Mouse (Mus musculus) liver, embryonic 14.5 days (tissue): ENCODE measurements around the gene Cxcl14. TPM values are rescaled to one million over a fixed set of nuclear protein-coding genes. Genes with fewer than 3 reads are reported as not detected.

Experiments
- ATAC-seq: fragments of 200-750 bp; cut with Nextera tagmentation; 2 replicates; pipeline ENCODE4 v1.8.0; 2017; ENCODE audit warnings: moderate number of reproducible peaks, mild to moderate bottlenecking, moderate library complexity; ENCODE audit not compliant: insufficient read depth
- DNase-seq, 3 experiments: peaks; one replicate each; pipeline ENCODE4 v3.0.0-alpha.2; 2012 to 2013; ENCODE audit warnings: low read depth in 3 of 3, low spot score in 3 of 3
- H3K27ac ChIP-seq: fragments of 300-500 bp; sonication (generic); 2 replicates; pipeline ENCODE4 v1.5.1; 2014; ENCODE audit warnings: moderate library complexity, mild to moderate bottlenecking, control low read depth, inconsistent platforms
- H3K27me3 ChIP-seq: fragments of 300-500 bp; sonication (generic); 2 replicates; pipeline ENCODE4 v1.6.1; 2014; ENCODE audit warnings: mild to moderate bottlenecking, low read length, moderate library complexity; ENCODE audit not compliant: control insufficient read depth, insufficient read depth
- H3K36me3 ChIP-seq: fragments of 300-500 bp; sonication (generic); replicated peaks from 2 replicates; pipeline ENCODE4 v1.6.1; 2014; ENCODE audit warnings: low read depth; ENCODE audit not compliant: control insufficient read depth, insufficient read depth
- H3K4me1 ChIP-seq, 2 experiments: fragments of 200-500 bp in 1 of 2; fragments of 300-500 bp in 1 of 2; sonication (generic) in 1 of 2; replicated peaks; 2 replicates each; pipeline ENCODE4 v1.6.1; 2012 to 2014; ENCODE audit warnings: antibody characterized with exemption in 1 of 2, inconsistent platforms in 1 of 2, low read length in 1 of 2; ENCODE audit not compliant: control insufficient read depth in 2 of 2, insufficient read depth in 2 of 2
- H3K4me2 ChIP-seq: fragments of 300-500 bp; sonication (generic); 2 replicates; pipeline ENCODE4 v1.6.1; 2014; ENCODE audit warnings: low read depth, mild to moderate bottlenecking, control low read depth, moderate library complexity
- H3K4me3 ChIP-seq, 2 experiments: fragments of 200-500 bp in 1 of 2; fragments of 300-500 bp in 1 of 2; sonication (generic) in 1 of 2; 2 replicates each; pipeline ENCODE4 v1.5.1; 2012 to 2014; ENCODE audit warnings: low read depth in 2 of 2, low read length in 2 of 2, mild to moderate bottlenecking in 2 of 2, control low read depth in 1 of 2, inconsistent platforms in 1 of 2, moderate library complexity in 1 of 2; ENCODE audit not compliant: insufficient read depth in 1 of 2
- H3K9ac ChIP-seq: fragments of 300-500 bp; sonication (generic); replicated peaks from 2 replicates; pipeline ENCODE4 v1.6.1; 2014; ENCODE audit warnings: mild to moderate bottlenecking, control low read depth, moderate library complexity
- H3K9me3 ChIP-seq: fragments of 300-500 bp; sonication (generic); 2 replicates; pipeline ENCODE4 v1.6.1; 2016; ENCODE audit warnings: low read length, mixed read lengths; ENCODE audit not compliant: control insufficient read depth
- CTCF ChIP-seq: IDR thresholded peaks from 2 replicates; pipeline ENCODE4 v1.5.1; 2016; ENCODE audit warnings: antibody characterized with exemption, low read depth, control low read depth
- EP300 ChIP-seq: IDR thresholded peaks from 2 replicates; pipeline ENCODE4 v1.6.1; 2016; ENCODE audit warnings: antibody characterized with exemption, low read depth
- WGBS: fragments of 180-500 bp; shearing (Covaris S2); extraction: QIAGEN DNeasy Blood & Tissue Kit; methylation state at CpG from one replicate; pipeline ENCODE4 v1.1.7; 2014; ENCODE audit not compliant: insufficient replicate concordance; 5-methylcytosine and 5-hydroxymethylcytosine counted together
- polyA plus RNA-seq, 2 experiments: library from polyadenylated mRNA; depleted of rRNA in 1 of 2; stranded (reverse) in 1 of 2; unstranded in 1 of 2; fragments of >200 nt; fragmentation: Nextera tagmentation in 1 of 2; extraction: Ambion mirVana in 1 of 2; gene quantifications; 2 replicates each; pipeline versions ENCODE4 v1.2.1 to v1.2.3; 2012 to 2014

The Cxcl14 gene
- polyA plus RNA-seq, 2 experiments, result 0.20 TPM; not detected in 1

DNA sequence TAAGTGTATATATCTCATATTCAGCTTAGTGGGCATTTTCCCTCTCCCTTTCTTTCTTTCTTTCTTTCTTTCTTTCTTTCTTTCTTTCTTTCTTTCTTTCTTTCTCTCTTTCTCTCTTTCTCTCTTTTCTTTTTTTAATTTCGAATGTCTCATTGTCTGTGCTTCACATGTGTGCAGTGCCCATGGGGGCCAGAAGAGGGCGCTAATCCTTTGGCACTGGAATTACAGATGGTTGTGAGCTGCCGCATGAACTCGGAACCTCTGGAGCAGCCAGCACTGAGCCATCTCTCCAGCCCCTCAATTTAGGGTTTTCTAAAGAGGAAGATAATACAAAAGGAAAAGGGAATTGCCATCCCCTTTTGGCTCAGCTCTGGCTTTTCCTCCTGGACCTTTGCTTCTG is 29.0 kb downstream of the Cxcl14 start:
- 56% methylated on average over 4 of the region's 4 CpGs for WGBS
- ATAC-seq (no peak), DNase-seq (no peak)
- no peak overlapping the region for H3K4me2 ChIP-seq
- TF ChIP-seq EP300, result no peak
- TF ChIP-seq CTCF, result peak; percentile 44
- no peaks in the 10 kb centered on the region; the same call in 1 of the 2 replicates for H3K27me3 ChIP-seq
- H3K27ac ChIP-seq, result no peak overlapping the region
- no peak overlapping the region for H3K9ac ChIP-seq
- H3K4me1 ChIP-seq, result no peaks in the 10 kb centered on the region
- no peaks in the 10 kb centered on the region for H3K9me3 ChIP-seq
- no peak overlapping the region for H3K4me3 ChIP-seq
- H3K36me3 ChIP-seq, result no peaks in the 10 kb centered on the region

GRCm38 (mm10) chr13:56266435-56266834 is 29.9 kb downstream of the Cxcl14 start:
- DNase-seq (no peak), ATAC-seq (no peak)
- Histone ChIP-seq H3K27me3 (peaks cover 3% of the 10 kb centered on the region), H3K4me2 (no peak overlapping the region), H3K9ac (no peak overlapping the region), H3K9me3 (no peaks in the 10 kb centered on the region), H3K27ac (no peak overlapping the region), H3K4me1 (no peaks in the 10 kb centered on the region), H3K36me3 (no peaks in the 10 kb centered on the region), H3K4me3 (no peak overlapping the region)
- TF ChIP-seq CTCF, result peak; percentile 53
- no peak for TF ChIP-seq EP300
- 34% methylated on average over 8 of the region's 8 CpGs for WGBS

DNA sequence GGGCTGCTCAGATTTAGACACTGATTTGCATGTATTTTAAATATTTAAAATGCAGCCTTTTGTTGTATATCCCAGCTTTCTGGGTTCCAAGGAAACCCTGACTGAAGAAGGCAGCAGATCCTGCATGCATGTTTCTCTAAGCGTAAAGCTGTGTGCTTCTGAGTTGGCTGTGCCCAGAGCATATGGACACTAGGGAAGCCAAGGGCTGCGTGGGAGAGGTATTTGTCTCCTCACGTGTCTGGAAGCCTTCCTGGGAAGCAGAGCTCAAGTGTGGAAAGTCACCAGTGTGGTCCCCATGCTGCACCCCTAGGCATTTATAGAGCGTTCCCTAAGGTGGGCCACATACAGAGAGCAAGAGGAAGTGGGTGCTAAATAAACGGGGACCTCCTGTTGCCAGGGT is 30.7 kb downstream of the Cxcl14 start:
- TF ChIP-seq EP300, result no peak
- TF ChIP-seq CTCF, result no peak
- no peak overlapping the region for H3K9ac ChIP-seq
- H3K4me1 ChIP-seq, result no peaks in the 10 kb centered on the region
- peaks cover 9% of the 10 kb centered on the region for H3K27me3 ChIP-seq
- ATAC-seq (no peak), DNase-seq (no peak)
- 40% methylated on average over 5 of the region's 5 CpGs for WGBS
- no peak overlapping the region for H3K4me2 ChIP-seq
- no peaks in the 10 kb centered on the region for H3K9me3 ChIP-seq
- no peaks in the 10 kb centered on the region for H3K36me3 ChIP-seq
- H3K27ac ChIP-seq, result no peak overlapping the region
- H3K4me3 ChIP-seq, result no peak overlapping the region

- H3K27ac ChIP-seq, result no peak overlapping the region
- H3K27me3 ChIP-seq, result peaks cover 43% of the 10 kb centered on the region
- TF ChIP-seq CTCF (no peak), EP300 (no peak)
- H3K4me2 ChIP-seq, result no peak overlapping the region
- H3K9ac ChIP-seq, result no peak overlapping the region
- WGBS, result 42% methylated on average over 4 of the region's 4 CpGs
- no peaks in the 10 kb centered on the region for H3K4me1 ChIP-seq
- ATAC-seq, result no peak
- H3K9me3 ChIP-seq, result no peaks in the 10 kb centered on the region
- H3K4me3 ChIP-seq, result no peak overlapping the region
- H3K36me3 ChIP-seq, result no peaks in the 10 kb centered on the region
- no peak for DNase-seq
These were observed 34.1 kb downstream of the Cxcl14 start for GRCm38 (mm10) chr13:56262269-56262668.

DNA sequence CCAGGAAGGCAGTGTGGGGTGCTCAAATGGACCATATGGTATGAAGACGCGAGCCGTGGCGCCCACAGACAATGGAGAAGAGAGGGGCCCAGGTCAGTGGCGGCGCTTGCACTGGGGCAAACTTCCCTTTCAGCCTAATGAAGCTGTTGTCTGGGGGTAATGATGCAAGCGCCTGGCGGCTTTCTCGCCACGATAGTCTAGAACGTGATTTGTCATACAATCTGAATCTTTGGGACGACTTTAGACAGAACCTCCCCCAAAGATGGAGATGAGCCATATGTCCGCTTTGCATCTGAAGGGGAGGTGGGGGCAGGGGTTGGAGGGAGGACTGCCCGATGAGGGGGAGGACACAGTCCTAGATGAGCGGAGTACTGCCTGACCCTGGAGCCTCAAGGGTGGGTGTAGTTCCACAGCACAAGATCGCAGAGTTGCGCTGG is 36.0 kb downstream of the Cxcl14 start:
- no peak overlapping the region for H3K27ac ChIP-seq
- DNase-seq (no peak), ATAC-seq (no peak)
- TF ChIP-seq EP300 (no peak), CTCF (no peak)
- no peak overlapping the region for H3K9ac ChIP-seq
- no peaks in the 10 kb centered on the region for H3K36me3 ChIP-seq
- H3K27me3 ChIP-seq, result peaks cover 62% of the 10 kb centered on the region
- H3K9me3 ChIP-seq, result no peaks in the 10 kb centered on the region
- no peak overlapping the region for H3K4me2 ChIP-seq
- H3K4me3 ChIP-seq, result no peak overlapping the region
- WGBS, result 3% methylated on average over 17 of the region's 17 CpGs
- no peaks in the 10 kb centered on the region for H3K4me1 ChIP-seq

GRCm38 (mm10) chr13:56259926-56260250 is 36.5 kb downstream of the Cxcl14 start:
- no peaks in the 10 kb centered on the region for H3K9me3 ChIP-seq
- peaks cover 66% of the 10 kb centered on the region for H3K27me3 ChIP-seq
- WGBS, result 2% methylated on average over 5 of the region's 5 CpGs
- no peaks in the 10 kb centered on the region for H3K36me3 ChIP-seq
- DNase-seq (no peak), ATAC-seq (no peak)
- H3K4me3 ChIP-seq, result no peak overlapping the region
- H3K4me1 ChIP-seq, result no peaks in the 10 kb centered on the region
- H3K4me2 ChIP-seq, result no peak overlapping the region
- no peak overlapping the region for H3K27ac ChIP-seq
- TF ChIP-seq EP300, result no peak
- TF ChIP-seq CTCF, result no peak
- no peak overlapping the region for H3K9ac ChIP-seq
